Comparison of ENCODE assay signal across 12 mouse cellular contexts in the genomic region with DNA sequence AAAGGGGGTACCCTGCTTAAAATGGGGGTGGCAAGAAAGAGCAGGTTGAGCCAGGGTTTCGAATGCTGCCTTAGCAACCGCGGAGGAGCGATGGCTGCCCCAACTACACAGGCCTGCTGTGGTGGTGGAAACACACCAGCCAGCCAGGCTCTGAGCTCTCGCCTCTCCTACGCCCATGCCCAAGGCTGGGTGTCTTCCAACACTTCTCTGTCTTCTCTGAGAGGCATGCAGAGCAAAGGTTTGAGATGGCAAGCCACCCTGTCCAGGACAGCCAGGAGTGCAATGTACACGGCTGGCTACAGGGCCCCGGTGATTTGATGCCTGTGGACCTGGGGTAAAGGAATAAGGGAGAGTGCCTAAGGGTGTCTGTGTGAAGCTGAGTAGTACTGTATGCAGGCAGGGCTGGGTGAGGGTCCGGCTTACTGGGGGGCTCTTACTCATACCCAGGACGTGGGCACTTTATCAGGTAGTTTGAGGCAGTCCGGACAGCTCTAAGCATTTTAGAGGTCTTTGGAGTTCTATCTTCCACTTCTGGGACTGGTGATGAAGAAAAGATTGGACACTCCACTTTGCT. TPM values are rescaled to one million over a fixed set of nuclear protein-coding genes. Genes with fewer than 3 reads are reported as not detected.
DNase-seq lines count a peak whose midpoint lies in the region; ATAC-seq lines count a peak whose summit lies in the region.
"Had no signal": no experiment of that assay in that cellular context is flagged by ENCODE, and none has a peak within 500 bp of the region (broad histone marks: within the 10 kb centered on the region; RNA-seq: fewer than 3 reads in every experiment).

No protein-coding gene starts in this region.

- H3K9ac ChIP-seq in kidney, embryonic 14.5 days (ENCODE audit: low read depth, low read length) = no peak overlapping the region
- H3K9ac ChIP-seq in hindbrain, embryonic 16.5 days (ENCODE audit: low read depth, low read length) = no peak overlapping the region
- H3K9ac ChIP-seq: limb, embryonic 13.5 days; midbrain, embryonic 12.5 days; stomach, embryonic 15.5 days had no signal

- H3K4me3 ChIP-seq in kidney, embryonic 14.5 days (ENCODE audit: low read length) = no peak overlapping the region
- H3K4me3 ChIP-seq in hindbrain, embryonic 16.5 days (ENCODE audit: low read length) = no peak overlapping the region
- H3K4me3 ChIP-seq: limb, embryonic 13.5 days; midbrain, embryonic 12.5 days; stomach, embryonic 15.5 days had no signal

- peak; percentile 60 for DNase-seq in kidney, adult 11 months
- DNase-seq in right cerebral cortex, adult 2 months (ENCODE audit: low spot score in 2 of 2) = peak; percentile 62
- no peak for DNase-seq in right cerebral cortex, postnatal 4 days
- peak; percentile 73 for DNase-seq in brain, adult 2 months (ENCODE audit: low read depth, low spot score)
- peak; percentile 56 for DNase-seq in right cerebral cortex, postnatal 25 days
- DNase-seq in lung, postnatal 4 days = no peak
- DNase-seq: cerebellum, adult 8-10 months had no signal

- no peaks in the 10 kb centered on the region for H3K36me3 ChIP-seq in kidney, embryonic 14.5 days (ENCODE audit: control insufficient read depth, insufficient read depth, low read length)
- no peaks in the 10 kb centered on the region for H3K36me3 ChIP-seq in hindbrain, embryonic 16.5 days (ENCODE audit: control insufficient read depth, insufficient read depth, low read length)
- H3K36me3 ChIP-seq: limb, embryonic 13.5 days; midbrain, embryonic 12.5 days; stomach, embryonic 15.5 days had no signal

- no peak for ATAC-seq in kidney, embryonic 14.5 days (ENCODE audit: low FRiP score, low TSS enrichment)
- no peak for ATAC-seq in hindbrain, embryonic 16.5 days

- peaks cover 19% of the 10 kb centered on the region for H3K4me1 ChIP-seq in kidney, embryonic 14.5 days (ENCODE audit: control insufficient read depth, insufficient read depth, low read length)
- H3K4me1 ChIP-seq in hindbrain, embryonic 16.5 days (ENCODE audit: control insufficient read depth, insufficient read depth, low read depth, low read length) = peaks cover 25% of the 10 kb centered on the region

- H3K27me3 ChIP-seq in kidney, embryonic 14.5 days (ENCODE audit: control insufficient read depth, insufficient read depth, low read length) = peaks cover 36% of the 10 kb centered on the region
- H3K27me3 ChIP-seq in hindbrain, embryonic 16.5 days (replicated peaks; ENCODE audit: control insufficient read depth, insufficient read depth, low read length) = no peaks in the 10 kb centered on the region

- H3K4me2 ChIP-seq in kidney, embryonic 14.5 days (replicated peaks; ENCODE audit: low read depth, low read length) = no peak overlapping the region
- H3K4me2 ChIP-seq in hindbrain, embryonic 16.5 days (ENCODE audit: low read length) = no peak overlapping the region
- H3K4me2 ChIP-seq: limb, embryonic 13.5 days; midbrain, embryonic 12.5 days; stomach, embryonic 15.5 days had no signal

- H3K9me3 ChIP-seq in kidney, embryonic 14.5 days (ENCODE audit: control insufficient read depth, low read length) = no peaks in the 10 kb centered on the region
- H3K9me3 ChIP-seq in hindbrain, embryonic 16.5 days (ENCODE audit: control insufficient read depth, low read length) = no peaks in the 10 kb centered on the region
- H3K9me3 ChIP-seq: limb, embryonic 13.5 days; midbrain, embryonic 12.5 days; stomach, embryonic 15.5 days had no signal

- no peak overlapping the region for H3K27ac ChIP-seq in kidney, embryonic 14.5 days (ENCODE audit: low read depth, low read length)
- H3K27ac ChIP-seq in hindbrain, embryonic 16.5 days (ENCODE audit: low read depth, low read length) = no peak overlapping the region
- H3K27ac ChIP-seq: limb, embryonic 13.5 days; midbrain, embryonic 12.5 days; stomach, embryonic 15.5 days had no signal

- 90% methylated on average over 11 of the region's 11 CpGs for WGBS in kidney, embryonic 14.5 days
- WGBS in hindbrain, embryonic 16.5 days = 89% methylated on average over 11 of the region's 11 CpGs

RNA-seq across cellular contexts. Expression of a gene that starts 3.0 kb away (rescaled TPM):
- polyA plus RNA-seq in kidney, embryonic 14.5 days (2014; fragmentation: Nextera tagmentation; extraction: Ambion mirVana) = 1.1 and 4.0 TPM in 2 replicates
- 7.6 and 8.6 TPM in 2 replicates for polyA plus RNA-seq in hindbrain, embryonic 16.5 days (2015; fragmentation: Nextera tagmentation; extraction: Ambion mirVana)

RNA-seq across cellular contexts. Expression of a gene that starts 34.5 kb away (rescaled TPM):
- 0.26 and 0.29 TPM in 2 replicates for polyA plus RNA-seq in kidney, embryonic 14.5 days (2014; fragmentation: Nextera tagmentation; extraction: Ambion mirVana)
- 1.9 and 3.0 TPM in 2 replicates for polyA plus RNA-seq in hindbrain, embryonic 16.5 days (2015; fragmentation: Nextera tagmentation; extraction: Ambion mirVana)
- polyA plus RNA-seq: midbrain, embryonic 12.5 days had no signal

RNA-seq across cellular contexts. Expression of a gene that starts 41.6 kb away (rescaled TPM):
- 8.3 and 10.3 TPM in 2 replicates for polyA plus RNA-seq in kidney, embryonic 14.5 days (2014; fragmentation: Nextera tagmentation; extraction: Ambion mirVana)
- 27.7 and 30.2 TPM in 2 replicates for polyA plus RNA-seq in hindbrain, embryonic 16.5 days (2015; fragmentation: Nextera tagmentation; extraction: Ambion mirVana)

RNA-seq across cellular contexts. Expression of a gene that starts 44.4 kb away (rescaled TPM):
- not detected in 2 replicates for polyA plus RNA-seq in kidney, embryonic 14.5 days (2014; fragmentation: Nextera tagmentation; extraction: Ambion mirVana)
- 0.99 and 1.3 TPM in 2 replicates for polyA plus RNA-seq in hindbrain, embryonic 16.5 days (2015; fragmentation: Nextera tagmentation; extraction: Ambion mirVana)
- polyA plus RNA-seq: limb, embryonic 13.5 days; midbrain, embryonic 12.5 days; stomach, embryonic 15.5 days had no signal

RNA-seq across cellular contexts. Expression of a gene that starts 57.8 kb away (rescaled TPM):
- polyA plus RNA-seq in kidney, embryonic 14.5 days (2014; fragmentation: Nextera tagmentation; extraction: Ambion mirVana) = 7.1 and 8.9 TPM in 2 replicates
- 4.1 and 4.7 TPM in 2 replicates for polyA plus RNA-seq in hindbrain, embryonic 16.5 days (2015; fragmentation: Nextera tagmentation; extraction: Ambion mirVana)

Comparison
In these comparisons a context has a peak if more than half of its experiments do, and no peak if none do; other contexts are left out.
1. DNase-seq: peak in kidney, adult 11 months (single experiment), right cerebral cortex, adult 2 months (2 of 2), brain, adult 2 months (single experiment) and right cerebral cortex, postnatal 25 days (single experiment); none in right cerebral cortex, postnatal 4 days (single experiment) and lung, postnatal 4 days (0 of 2).